Mouse (Mus musculus) cerebellum, adult 2 months (tissue): ENCODE measurements at regions not wholly inside any gene's neighbourhood (a gene's known extent, or its start where the extent isn't known, plus 50 kb on each side); places are given as distances from the start of the nearest gene placed in this dataset.
"Not testable (repeated sequence)": the region's sequence is repeated elsewhere in the genome, so short reads cannot be mapped to it uniquely, and the experiment has no call there.

Source experiments
- CTCF ChIP-seq: fragments of 200-500 bp; IDR thresholded peaks from 2 replicates; pipeline ENCODE4 v1.5.1; 2011; ENCODE audit warnings: low read depth, mild to moderate bottlenecking, control low read depth, low read length, moderate library complexity, borderline replicate concordance; ENCODE audit not compliant: insufficient read depth
- POLR2A ChIP-seq: fragments of 200-500 bp; IDR thresholded peaks from 2 replicates; pipeline ENCODE4 v1.6.1; 2011; ENCODE audit warnings: low read length, control low read depth, borderline replicate concordance; ENCODE audit not compliant: insufficient read depth

DNA sequence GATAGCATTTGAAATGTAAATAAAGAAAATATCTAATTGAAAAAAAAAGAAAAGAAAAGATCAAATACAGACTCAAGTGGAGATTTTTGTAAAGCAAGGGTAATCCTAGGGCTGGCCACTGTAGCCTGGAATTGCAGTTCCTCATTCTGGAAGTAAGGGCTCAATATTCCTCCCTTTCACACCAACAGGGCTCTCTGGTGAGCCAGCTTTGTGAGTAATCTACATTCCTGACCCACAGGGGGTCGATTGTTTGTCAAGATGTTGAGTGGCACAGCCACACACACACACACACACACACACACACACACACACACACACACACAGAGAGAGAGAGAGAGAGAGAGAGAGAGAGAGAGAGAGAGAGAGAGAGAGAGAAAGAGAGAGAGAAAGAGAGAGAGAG, 107.1 kb upstream of the Fbxl4 start:
- TF ChIP-seq CTCF, POLR2A: not testable (repeated sequence)
